10 mouse cellular contexts compared by ENCODE assay signal in the genomic region with DNA sequence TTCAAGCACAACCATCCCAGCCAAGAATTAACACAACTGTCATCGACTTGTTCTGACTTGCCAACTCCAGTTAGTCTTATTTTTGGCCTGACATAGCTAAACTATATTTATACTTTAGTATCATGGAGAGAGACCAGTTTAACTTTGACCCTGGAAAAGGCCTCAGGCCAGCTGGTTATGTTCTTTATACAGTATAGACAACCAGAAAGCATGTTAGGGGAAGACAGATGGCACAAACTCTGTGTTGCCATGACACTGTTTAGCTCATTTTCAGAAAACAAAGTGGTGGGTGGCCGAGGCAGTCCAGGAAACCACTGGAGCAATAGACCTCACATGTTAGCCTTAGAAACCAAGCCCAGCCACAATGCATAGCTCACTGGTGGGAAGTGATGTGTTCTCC.
A peak's percentile ranks its signal among the peaks of the same experiment; 100 is the strongest.
DNase-seq lines count a peak whose midpoint lies in the region; ATAC-seq and TF ChIP-seq lines count a peak whose summit lies in the region.
"Had no signal": no experiment of that assay in that cellular context is flagged by ENCODE, and none has a peak within 500 bp of the region (broad histone marks: within the 10 kb centered on the region; RNA-seq: fewer than 3 reads in every experiment).

No protein-coding gene starts in this region.

- no peak overlapping the region for H3K4me2 ChIP-seq in midbrain, postnatal 0 days (ENCODE audit: low read depth, low read length, poor library complexity, severe bottlenecking)
- no peak overlapping the region for H3K4me2 ChIP-seq in midbrain, embryonic 14.5 days (ENCODE audit: low read length)
- H3K4me2 ChIP-seq: hindbrain, embryonic 15.5 days had no signal

- TF ChIP-seq CTCF in midbrain, postnatal 0 days (IDR thresholded peaks at IDR 0.05): no peak

- no peaks in the 10 kb centered on the region for H3K27me3 ChIP-seq in midbrain, postnatal 0 days (ENCODE audit: insufficient read depth, low read length)
- no peaks in the 10 kb centered on the region for H3K27me3 ChIP-seq in midbrain, embryonic 14.5 days (ENCODE audit: control insufficient read depth, insufficient read depth, low read length)
- H3K27me3 ChIP-seq in midbrain, embryonic 10.5 days (ENCODE audit: low read depth, poor library complexity, severe bottlenecking): no peaks in the 10 kb centered on the region
- H3K27me3 ChIP-seq: hindbrain, embryonic 15.5 days had no signal

- H3K4me1 ChIP-seq in midbrain, postnatal 0 days (ENCODE audit: insufficient read depth, low read length): no peaks in the 10 kb centered on the region
- H3K4me1 ChIP-seq in midbrain, embryonic 14.5 days (ENCODE audit: control insufficient read depth, insufficient read depth, low read length): no peaks in the 10 kb centered on the region
- no peaks in the 10 kb centered on the region for H3K4me1 ChIP-seq in midbrain, embryonic 10.5 days
- H3K4me1 ChIP-seq: hindbrain, embryonic 15.5 days had no signal

- no peak overlapping the region for H3K27ac ChIP-seq in midbrain, postnatal 0 days (ENCODE audit: low read depth, low read length)
- H3K27ac ChIP-seq in midbrain, embryonic 14.5 days (replicated peaks; ENCODE audit: low read depth, low read length): no peak overlapping the region
- H3K27ac ChIP-seq in midbrain, embryonic 10.5 days (replicated peaks): no peak overlapping the region
- H3K27ac ChIP-seq: hindbrain, embryonic 15.5 days had no signal

- intact Hi-C loops in gastrocnemius, postnatal 14 days (cut with DNase I; ENCODE audit: low total_unique reads): no loop called here

- DNase-seq in gastrocnemius, postnatal 14 days: peak; percentile 6
- no peak for DNase-seq in gastrocnemius, postnatal 25 days
- peak; percentile 15 for DNase-seq in midbrain, postnatal 0 days (ENCODE audit: low spot score)
- DNase-seq in midbrain, embryonic 14.5 days: no peak
- DNase-seq in layer of hippocampus, postnatal 14 days (ENCODE audit: low spot score in 2 of 2): peak; percentile 18 to 51
- DNase-seq in telencephalon, adult 2 months (ENCODE audit: low read depth, low spot score): peak; percentile 6
- no peak for DNase-seq in midbrain, embryonic 10.5 days (ENCODE audit: low spot score)

- no peak overlapping the region for H3K9ac ChIP-seq in midbrain, postnatal 0 days (replicated peaks; ENCODE audit: low read length, poor library complexity, severe bottlenecking)
- H3K9ac ChIP-seq in midbrain, embryonic 14.5 days (replicated peaks; ENCODE audit: low read length): no peak overlapping the region
- H3K9ac ChIP-seq: hindbrain, embryonic 15.5 days had no signal

- 72% methylated on average over 2 of the region's 2 CpGs for WGBS in midbrain, postnatal 0 days
- 80% methylated on average over 2 of the region's 2 CpGs for WGBS in midbrain, embryonic 14.5 days
- WGBS in midbrain, embryonic 10.5 days: 61% methylated on average over 2 of the region's 2 CpGs

- H3K4me3 ChIP-seq in midbrain, postnatal 0 days (ENCODE audit: low read depth, low read length): no peak overlapping the region
- no peak overlapping the region for H3K4me3 ChIP-seq in midbrain, embryonic 14.5 days (replicated peaks; ENCODE audit: low read depth, low read length)
- no peak overlapping the region for H3K4me3 ChIP-seq in midbrain, embryonic 10.5 days
- H3K4me3 ChIP-seq: hindbrain, embryonic 15.5 days had no signal

- no peaks in the 10 kb centered on the region for H3K9me3 ChIP-seq in midbrain, postnatal 0 days (ENCODE audit: low read length)
- H3K9me3 ChIP-seq in midbrain, embryonic 14.5 days (ENCODE audit: control insufficient read depth, low read length): no peaks in the 10 kb centered on the region
- H3K9me3 ChIP-seq in midbrain, embryonic 10.5 days (replicated peaks): no peaks in the 10 kb centered on the region
- H3K9me3 ChIP-seq: hindbrain, embryonic 15.5 days had no signal

- no peak for ATAC-seq in midbrain, postnatal 0 days (ENCODE audit: low FRiP score)
- no peak for ATAC-seq in midbrain, embryonic 14.5 days (ENCODE audit: low FRiP score, low TSS enrichment)
- ATAC-seq in frontal cortex, adult (ENCODE audit: low TSS enrichment): no peak
- ATAC-seq: CD4-positive, CD25-positive, alpha-beta regulatory T cell, adult 4 months had no signal

- no peaks in the 10 kb centered on the region for H3K36me3 ChIP-seq in midbrain, postnatal 0 days (ENCODE audit: insufficient read depth, low read length)
- H3K36me3 ChIP-seq in midbrain, embryonic 14.5 days (ENCODE audit: control insufficient read depth, insufficient read depth, low read length): no peaks in the 10 kb centered on the region
- no peaks in the 10 kb centered on the region for H3K36me3 ChIP-seq in midbrain, embryonic 10.5 days
- H3K36me3 ChIP-seq: hindbrain, embryonic 15.5 days had no signal

Comparison
In these comparisons a context has a peak if more than half of its experiments do, and no peak if none do; other contexts are left out.
1. DNase-seq: peak in gastrocnemius, postnatal 14 days (single experiment), midbrain, postnatal 0 days (single experiment), layer of hippocampus, postnatal 14 days (2 of 2) and telencephalon, adult 2 months (single experiment); none in gastrocnemius, postnatal 25 days (single experiment), midbrain, embryonic 14.5 days (single experiment) and midbrain, embryonic 10.5 days (single experiment).